Mouse (Mus musculus) ES-E14 (cell line): ENCODE results near the gene Ube2k. TPM values are rescaled to one million over a fixed set of nuclear protein-coding genes. Genes with fewer than 3 reads are reported as not detected.

ENCODE experiments used
- DNase-seq: peaks from one replicate; pipeline ENCODE4 v3.0.0-alpha.2; 2013; ENCODE audit warnings: low read depth, low spot score
- H3K27ac ChIP-seq: 2 replicates; pipeline ENCODE4 v1.5.1; 2012; ENCODE audit warnings: low read depth, mild to moderate bottlenecking, low read length, moderate library complexity, mixed read lengths; ENCODE audit not compliant: poor library complexity, insufficient read depth, severe bottlenecking
- H3K36me3 ChIP-seq: 2 replicates; pipeline ENCODE4 v1.6.1; 2012; ENCODE audit warnings: mild to moderate bottlenecking, low read length, moderate library complexity, mixed read lengths; ENCODE audit not compliant: control insufficient read depth, poor library complexity, insufficient read depth, severe bottlenecking
- H3K4me1 ChIP-seq, 2 experiments: fragments of 150-350 bp in 1 of 2; sonication (generic) in 1 of 2; 2 replicates each; pipeline ENCODE4 v1.6.1; 2012; ENCODE audit warnings: low read length in 2 of 2, mild to moderate bottlenecking in 1 of 2, mixed read lengths in 1 of 2; ENCODE audit not compliant: control insufficient read depth in 2 of 2, insufficient read depth in 2 of 2, poor library complexity in 1 of 2
- H3K4me3 ChIP-seq, 2 experiments: fragments of 150-350 bp in 1 of 2; sonication (generic) in 1 of 2; 2 replicates each; pipeline ENCODE4 v1.5.1; 2012; ENCODE audit warnings: low read length in 2 of 2, low read depth in 1 of 2, mild to moderate bottlenecking in 1 of 2, mixed read lengths in 1 of 2; ENCODE audit not compliant: insufficient read depth in 1 of 2, poor library complexity in 1 of 2, severe bottlenecking in 1 of 2
- H3K9ac ChIP-seq: 2 replicates; pipeline ENCODE4 v1.6.1; 2012; ENCODE audit warnings: low read depth, mild to moderate bottlenecking, low read length, mixed read lengths; ENCODE audit not compliant: poor library complexity, insufficient read depth, severe bottlenecking
- H3K9me3 ChIP-seq: fragments of 150-350 bp; sonication (generic); 2 replicates; pipeline ENCODE4 v1.6.1; 2012; ENCODE audit warnings: low read depth, mild to moderate bottlenecking, low read length; ENCODE audit not compliant: control insufficient read depth, insufficient read depth
- CHD2 ChIP-seq: IDR thresholded peaks from 2 replicates; pipeline ENCODE4 v1.6.1; 2014; ENCODE audit warnings: mild to moderate bottlenecking, low read depth, low read length, inconsistent platforms
- HCFC1 ChIP-seq: IDR thresholded peaks from 2 replicates; pipeline ENCODE4 v1.6.1; 2012; ENCODE audit warnings: low read length, inconsistent platforms, borderline replicate concordance; ENCODE audit not compliant: insufficient read depth
- MAFK ChIP-seq: IDR thresholded peaks from 2 replicates; pipeline ENCODE4 v1.6.1; 2014; ENCODE audit warnings: mild to moderate bottlenecking, low read depth, low read length, inconsistent platforms; ENCODE audit not compliant: insufficient read depth
- ZC3H11A ChIP-seq: IDR thresholded peaks from 2 replicates; pipeline ENCODE4 v1.6.1; 2012; ENCODE audit warnings: low read depth, mild to moderate bottlenecking, inconsistent platforms, low read length, borderline replicate concordance
- ZNF384 ChIP-seq: IDR thresholded peaks from 2 replicates; pipeline ENCODE4 v1.6.1; 2012; ENCODE audit warnings: low read depth, low read length, inconsistent platforms
- in situ Hi-C, 2 experiments: fragments of 600-800 bp; cut with MboI; formaldehyde crosslinking; loops; one replicate each; pipeline ENCODE4 v1.15.1; 2025; ENCODE audit warnings: low sequenced_read_pairs in 2 of 2, inconsistent platforms in 1 of 2; ENCODE audit not compliant: unreplicated experiment in 2 of 2
- total RNA-seq: library from RNA; depleted of rRNA; stranded (reverse); fragments of 300-350 nt; gene quantifications from 2 replicates; pipeline ENCODE4 v1.2.3, GENCODE M21; 2012

The Ube2k gene
- total RNA-seq, 1 experiment, result 101 TPM

- H3K27ac ChIP-seq, result no peak overlapping the region
- DNase-seq, result no peak
- in situ Hi-C loops, result no loop called here
- H3K4me3 ChIP-seq, result no peak overlapping the region
- no peaks in the 10 kb centered on the region; the same call in none of the 2 replicates for H3K36me3 ChIP-seq
- H3K9me3 ChIP-seq, result no peaks in the 10 kb centered on the region
- H3K4me1 ChIP-seq, result no peaks in the 10 kb centered on the region
- TF ChIP-seq HCFC1 (no peak), MAFK (no peak), ZC3H11A (no peak), ZNF384 (no peak), CHD2 (no peak)
- H3K9ac ChIP-seq, result no peak overlapping the region
Observed at GRCm38 (mm10) chr5:65606820-65607219, 69.8 kb downstream of the Ube2k start.

- peaks cover under 1% of the 10 kb centered on the region for H3K36me3 ChIP-seq
- no peaks in the 10 kb centered on the region for H3K4me1 ChIP-seq
- in situ Hi-C loops, result no loop called here
- no peak overlapping the region for H3K9ac ChIP-seq
- no peak overlapping the region for H3K4me3 ChIP-seq
- no peaks in the 10 kb centered on the region for H3K9me3 ChIP-seq
- DNase-seq, result no peak
- no peak overlapping the region for H3K27ac ChIP-seq
- no peak for TF ChIP-seq HCFC1
- no peak for TF ChIP-seq MAFK
- no peak for TF ChIP-seq ZC3H11A
Observed at GRCm38 (mm10) chr5:65609769-65610168, 72.7 kb downstream of the Ube2k start.

- Histone ChIP-seq H3K4me3 (no peak overlapping the region), H3K9me3 (no peaks in the 10 kb centered on the region), H3K4me1 (no peaks in the 10 kb centered on the region), H3K9ac (no peak overlapping the region), H3K36me3 (peaks cover 6% of the 10 kb centered on the region), H3K27ac (no peak overlapping the region)
- DNase-seq, result no peak
- in situ Hi-C loops, result no loop called here
- TF ChIP-seq ZNF384 (no peak), ZC3H11A (no peak), HCFC1 (no peak), CHD2 (no peak), MAFK (no peak)
Observed at GRCm38 (mm10) chr5:65610541-65610940, 73.5 kb downstream of the Ube2k start.

DNA sequence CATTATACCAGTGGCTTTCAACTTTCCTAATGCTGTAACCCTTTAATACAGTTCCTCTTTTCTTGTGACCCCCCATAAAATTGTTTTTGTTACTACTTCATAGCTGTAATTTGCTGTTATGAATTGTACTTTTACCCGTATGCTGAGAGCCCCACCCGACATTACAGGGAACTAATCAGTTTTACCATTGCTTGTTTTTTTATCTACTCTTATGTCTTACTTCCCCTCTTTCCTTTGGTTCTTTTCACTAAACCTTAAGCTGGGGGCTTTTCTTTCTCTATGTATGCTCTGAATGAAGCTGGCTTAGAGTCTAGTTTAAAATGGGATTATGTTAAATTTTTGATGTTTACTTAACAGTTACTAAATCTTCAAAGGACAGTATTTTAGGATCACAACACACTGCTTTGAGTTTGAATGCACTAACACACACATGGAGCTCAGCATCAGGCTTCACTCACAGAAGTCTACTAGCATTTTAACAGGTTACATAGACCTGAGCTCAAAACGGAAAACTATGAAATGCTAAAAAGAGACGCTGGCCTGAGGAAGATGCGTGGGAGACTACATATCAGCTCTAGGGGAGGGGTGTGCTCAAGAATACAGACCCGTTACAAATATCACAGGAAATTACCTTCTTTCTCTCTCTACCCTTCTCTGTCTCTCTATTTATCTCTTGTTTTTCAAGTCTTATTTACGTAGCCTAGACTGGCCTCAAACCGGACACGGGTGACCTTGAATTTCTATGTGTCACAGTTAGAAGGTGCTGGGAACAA, 76.3 kb downstream of the Ube2k start:
- H3K9ac ChIP-seq, result no peak overlapping the region
- no peaks in the 10 kb centered on the region for H3K9me3 ChIP-seq
- H3K27ac ChIP-seq, result no peak overlapping the region
- H3K36me3 ChIP-seq, result peaks cover 12% of the 10 kb centered on the region
- TF ChIP-seq CHD2, result no peak
- no peak for TF ChIP-seq ZNF384
- TF ChIP-seq MAFK, result no peak
- no peak for TF ChIP-seq ZC3H11A
- no peaks in the 10 kb centered on the region for H3K4me1 ChIP-seq
- H3K4me3 ChIP-seq, result no peak overlapping the region
- in situ Hi-C loops, result no loop called here
- no peak for DNase-seq

DNA sequence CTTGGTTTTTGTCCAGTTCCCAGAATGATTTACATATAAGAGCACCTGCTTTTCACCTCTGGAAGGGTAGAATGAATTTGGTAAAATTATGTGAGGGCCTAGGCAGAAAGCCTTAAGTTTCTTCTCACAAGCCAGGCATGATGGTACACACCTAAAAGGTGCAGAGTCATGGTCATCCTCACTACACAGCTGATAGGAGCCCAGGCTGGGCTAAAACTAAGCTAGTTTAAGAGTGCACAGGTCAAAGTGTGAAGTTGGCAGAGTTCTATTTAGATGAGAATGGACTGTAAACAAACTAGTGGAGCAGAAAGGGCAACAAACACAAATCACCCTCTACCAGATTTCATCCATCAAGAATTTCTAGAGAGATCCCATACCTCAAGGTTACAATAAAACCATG, 87.3 kb downstream of the Ube2k start:
- no peak for TF ChIP-seq HCFC1
- no peak for TF ChIP-seq MAFK
- TF ChIP-seq CHD2, result no peak
- TF ChIP-seq ZNF384, result no peak
- TF ChIP-seq ZC3H11A, result no peak
- DNase-seq, result no peak
- peaks cover 9% of the 10 kb centered on the region for H3K36me3 ChIP-seq

More for the DNA sequence above, 87.3 kb downstream of the Ube2k start:
- Histone ChIP-seq H3K9me3 (no peaks in the 10 kb centered on the region), H3K4me3 (no peak overlapping the region), H3K4me1 (no peaks in the 10 kb centered on the region), H3K9ac (no peak overlapping the region), H3K27ac (no peak overlapping the region)
- in situ Hi-C loops, result no loop called here
